Mouse (Mus musculus) intestine, embryonic 15.5 days (tissue): ENCODE measurements around the gene Ripor2. TPM values are rescaled to one million over a fixed set of nuclear protein-coding genes. Genes with fewer than 3 reads are reported as not detected.

Experiments
- ATAC-seq: fragments of 200-750 bp; cut with Nextera tagmentation; 2 replicates; pipeline ENCODE4 v1.8.0; 2017; ENCODE audit warnings: moderate TSS enrichment, moderate library complexity
- H3K27ac ChIP-seq: fragments of 300-500 bp; sonication (generic); 2 replicates; pipeline ENCODE4 v1.5.1; 2015; ENCODE audit warnings: mild to moderate bottlenecking, inconsistent platforms
- H3K27me3 ChIP-seq: fragments of 300-500 bp; sonication (generic); replicated peaks from 2 replicates; pipeline ENCODE4 v1.6.1; 2015; ENCODE audit warnings: inconsistent platforms
- H3K36me3 ChIP-seq: fragments of 300-500 bp; sonication (generic); 2 replicates; pipeline ENCODE4 v1.6.1; 2015; ENCODE audit warnings: inconsistent platforms
- H3K4me1 ChIP-seq: fragments of 300-500 bp; sonication (generic); replicated peaks from 2 replicates; pipeline ENCODE4 v1.6.1; 2015; ENCODE audit warnings: inconsistent platforms
- H3K4me2 ChIP-seq: fragments of 300-500 bp; sonication (generic); replicated peaks from 2 replicates; pipeline ENCODE4 v1.6.1; 2015; ENCODE audit warnings: mild to moderate bottlenecking, inconsistent platforms
- H3K4me3 ChIP-seq: fragments of 300-500 bp; sonication (generic); replicated peaks from 2 replicates; pipeline ENCODE4 v1.5.1; 2015; ENCODE audit warnings: inconsistent platforms
- H3K9ac ChIP-seq: fragments of 300-500 bp; sonication (generic); 2 replicates; pipeline ENCODE4 v1.6.1; 2015; ENCODE audit warnings: inconsistent platforms
- H3K9me3 ChIP-seq: fragments of 300-500 bp; sonication (generic); 2 replicates; pipeline ENCODE4 v1.6.1; 2016; ENCODE audit warnings: inconsistent platforms
- WGBS: fragments of 180-500 bp; shearing (Covaris S2); methylation state at CpG from one replicate; pipeline ENCODE4 v1.1.7; 2015; 5-methylcytosine and 5-hydroxymethylcytosine counted together
- polyA plus RNA-seq: library from polyadenylated mRNA; unstranded; fragments of >200 nt; fragmentation: Nextera tagmentation; extraction: Ambion mirVana; gene quantifications from 2 replicates; pipeline ENCODE4 v1.2.1, GENCODE M21; 2015

The Ripor2 gene
- polyA plus RNA-seq, 1 experiment from 2014 or later: 1.9 TPM

GRCm38 (mm10) chr13:24610883-24611282 is 28.9 kb downstream of the Ripor2 start:
- Histone ChIP-seq H3K27ac (no peak overlapping the region), H3K4me2 (no peak overlapping the region), H3K9ac (no peak overlapping the region), H3K4me3 (no peak overlapping the region), H3K9me3 (no peaks in the 10 kb centered on the region), H3K27me3 (no peaks in the 10 kb centered on the region), H3K36me3 (no peaks in the 10 kb centered on the region), H3K4me1 (no peaks in the 10 kb centered on the region)
- no peak for ATAC-seq
- WGBS: 69% methylated on average over 5 of the region's 5 CpGs

GRCm38 (mm10) chr13:24613031-24613430 is 31.0 kb downstream of the Ripor2 start:
- Histone ChIP-seq H3K36me3 (no peaks in the 10 kb centered on the region), H3K4me1 (no peaks in the 10 kb centered on the region), H3K9me3 (no peaks in the 10 kb centered on the region), H3K4me3 (no peak overlapping the region), H3K4me2 (no peak overlapping the region), H3K9ac (no peak overlapping the region), H3K27me3 (no peaks in the 10 kb centered on the region), H3K27ac (no peak overlapping the region)
- WGBS: 84% methylated on average over 6 of the region's 6 CpGs
- ATAC-seq: no peak

- no peak for ATAC-seq
- Histone ChIP-seq H3K4me2 (no peak overlapping the region), H3K4me1 (no peaks in the 10 kb centered on the region), H3K27me3 (no peaks in the 10 kb centered on the region), H3K9ac (no peak overlapping the region), H3K4me3 (no peak overlapping the region), H3K27ac (no peak overlapping the region), H3K9me3 (no peaks in the 10 kb centered on the region), H3K36me3 (no peaks in the 10 kb centered on the region)
- 69% methylated on average over 3 of the region's 3 CpGs for WGBS
Measured at GRCm38 (mm10) chr13:24613433-24613832, 31.4 kb downstream of the Ripor2 start.

DNA sequence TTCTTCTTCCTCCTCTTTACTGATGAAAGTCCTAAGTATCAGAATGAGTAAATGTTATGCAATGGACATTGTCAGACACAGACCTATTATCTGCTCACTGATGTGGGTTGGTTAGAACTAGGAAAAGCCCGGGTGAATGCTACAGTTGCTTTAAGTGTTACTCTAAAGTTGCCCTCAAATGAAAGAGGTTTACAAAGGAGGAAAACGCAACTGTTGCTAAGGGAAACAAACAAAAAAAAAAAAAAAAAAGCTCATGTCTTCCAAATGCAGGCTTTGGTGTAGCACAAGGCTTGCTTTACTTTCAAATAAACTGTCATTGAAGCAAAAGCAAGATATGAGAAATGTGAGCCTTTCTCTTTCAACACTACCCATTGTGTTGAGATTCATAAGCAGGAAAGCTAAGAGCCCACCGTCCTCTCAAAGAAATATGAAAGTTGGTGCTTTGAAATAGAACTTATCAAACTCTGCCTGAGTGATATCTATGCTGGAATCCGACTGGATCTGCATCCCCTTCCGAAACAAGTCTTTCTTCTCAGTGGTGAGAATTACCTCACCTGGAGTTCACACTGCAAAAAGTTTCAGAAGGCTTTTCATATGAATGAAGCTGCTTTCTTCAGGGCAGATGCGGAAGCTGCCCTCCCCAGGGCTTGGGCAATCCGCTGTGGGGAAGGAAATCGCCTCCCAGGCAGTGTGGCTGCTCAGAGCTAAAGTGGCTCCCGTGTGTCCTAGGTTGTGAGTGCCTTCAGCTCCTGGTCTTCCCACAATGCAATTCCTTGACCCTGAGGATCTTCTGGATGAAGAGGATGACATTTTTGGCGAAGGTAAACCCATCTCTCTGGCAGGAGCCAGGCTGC is 32.2 kb downstream of the Ripor2 start:
- WGBS: 68% methylated on average over 10 of the region's 10 CpGs
- Histone ChIP-seq H3K27me3 (no peaks in the 10 kb centered on the region), H3K4me1 (no peaks in the 10 kb centered on the region), H3K4me3 (no peak overlapping the region), H3K9ac (no peak overlapping the region), H3K4me2 (no peak overlapping the region), H3K36me3 (no peaks in the 10 kb centered on the region), H3K9me3 (no peaks in the 10 kb centered on the region), H3K27ac (no peak overlapping the region)
- no peak for ATAC-seq

DNA sequence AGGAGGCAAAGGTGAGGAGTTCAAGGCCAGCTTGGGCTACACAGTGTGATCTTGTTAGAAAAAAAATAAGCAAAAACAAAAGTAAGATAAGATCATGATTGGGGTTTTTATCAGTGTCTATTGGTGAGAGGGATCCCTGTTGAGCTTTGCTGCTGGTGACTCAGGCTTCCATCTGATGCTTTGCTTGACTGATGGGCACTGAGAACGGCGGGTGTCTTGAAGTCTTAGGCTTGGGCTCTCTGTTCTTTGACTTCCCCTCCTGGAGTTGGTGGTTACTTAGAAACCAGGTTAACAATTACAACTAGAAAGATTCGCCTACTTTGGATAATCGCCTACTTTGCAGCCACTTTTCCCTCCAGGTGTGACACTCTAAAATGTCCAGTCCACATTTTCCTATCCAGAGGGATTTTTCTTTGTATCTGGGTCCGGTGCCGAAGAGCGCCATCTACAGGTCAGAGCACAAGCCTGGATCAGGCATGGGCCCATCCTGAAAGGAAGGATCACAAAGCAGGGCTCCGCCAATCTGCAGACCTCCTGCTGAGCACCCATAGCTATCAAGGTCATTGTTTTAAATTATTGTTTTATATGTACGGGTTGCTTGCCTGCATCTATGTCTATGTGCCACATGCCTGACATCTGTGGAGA is 34.1 kb downstream of the Ripor2 start:
- H3K27ac ChIP-seq: no peak overlapping the region
- H3K4me1 ChIP-seq: no peaks in the 10 kb centered on the region
- H3K27me3 ChIP-seq: no peaks in the 10 kb centered on the region
- no peak overlapping the region for H3K4me3 ChIP-seq
- no peak for ATAC-seq
- no peak overlapping the region for H3K9ac ChIP-seq
- H3K4me2 ChIP-seq: no peak overlapping the region
- H3K36me3 ChIP-seq: no peaks in the 10 kb centered on the region
- WGBS: 68% methylated on average over 9 of the region's 9 CpGs
- no peaks in the 10 kb centered on the region for H3K9me3 ChIP-seq

GRCm38 (mm10) chr13:24616645-24617044 is 34.7 kb downstream of the Ripor2 start:
- Histone ChIP-seq H3K4me1 (no peaks in the 10 kb centered on the region), H3K4me3 (no peak overlapping the region), H3K4me2 (no peak overlapping the region), H3K9me3 (no peaks in the 10 kb centered on the region), H3K27ac (no peak overlapping the region), H3K27me3 (no peaks in the 10 kb centered on the region), H3K9ac (no peak overlapping the region), H3K36me3 (no peaks in the 10 kb centered on the region)
- WGBS: 93% methylated on average over 8 of the region's 8 CpGs
- no peak for ATAC-seq

- no peak for ATAC-seq
- H3K9ac ChIP-seq: no peak overlapping the region
- no peaks in the 10 kb centered on the region for H3K27me3 ChIP-seq
- H3K27ac ChIP-seq: no peak overlapping the region
- no peaks in the 10 kb centered on the region for H3K4me1 ChIP-seq
- H3K36me3 ChIP-seq: no peaks in the 10 kb centered on the region
- 51% methylated on average over 6 of the region's 6 CpGs for WGBS
- no peaks in the 10 kb centered on the region for H3K9me3 ChIP-seq
- no peak overlapping the region for H3K4me3 ChIP-seq
- H3K4me2 ChIP-seq: no peak overlapping the region
Measured at GRCm38 (mm10) chr13:24617076-24617798, 35.2 kb downstream of the Ripor2 start.

DNA sequence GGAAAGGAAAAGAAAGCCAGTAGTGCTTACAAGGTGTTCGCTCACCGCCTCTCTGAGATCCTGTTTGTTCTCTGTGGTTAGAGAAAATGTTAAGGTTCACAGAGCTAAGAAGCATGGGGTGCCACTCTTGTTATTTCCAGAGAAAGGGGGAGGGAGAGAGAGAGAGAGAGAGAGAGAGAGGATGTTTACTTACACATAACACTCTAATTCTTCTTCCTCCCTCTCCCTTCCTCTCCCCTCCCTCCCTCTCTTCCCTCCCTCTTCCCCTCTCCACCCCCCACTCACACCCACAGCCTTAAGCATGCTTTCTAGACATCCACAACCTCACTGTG is 35.8 kb downstream of the Ripor2 start:
- H3K9me3 ChIP-seq: no peaks in the 10 kb centered on the region
- H3K27ac ChIP-seq: no peak overlapping the region
- 0 out of 2 replicates have a peak, but pooled peaks have one; percentile 50 for ATAC-seq
- no peaks in the 10 kb centered on the region for H3K4me1 ChIP-seq
- H3K4me2 ChIP-seq: no peak overlapping the region
- H3K36me3 ChIP-seq: no peaks in the 10 kb centered on the region
- H3K4me3 ChIP-seq: no peak overlapping the region
- WGBS: 55% methylated on average over 2 of the region's 2 CpGs
- H3K9ac ChIP-seq: no peak overlapping the region
- no peaks in the 10 kb centered on the region for H3K27me3 ChIP-seq

- no peaks in the 10 kb centered on the region for H3K4me1 ChIP-seq
- no peaks in the 10 kb centered on the region for H3K36me3 ChIP-seq
- H3K9me3 ChIP-seq: no peaks in the 10 kb centered on the region
- ATAC-seq: no peak
- no peak overlapping the region for H3K4me2 ChIP-seq
- H3K27me3 ChIP-seq: no peaks in the 10 kb centered on the region
- no peak overlapping the region for H3K9ac ChIP-seq
- WGBS: 88% methylated on average over 1 of the region's 1 CpGs
- H3K4me3 ChIP-seq: no peak overlapping the region
- no peak overlapping the region; the same call in 1 of the 2 replicates for H3K27ac ChIP-seq
Measured at GRCm38 (mm10) chr13:24619711-24620110, 37.7 kb downstream of the Ripor2 start.

DNA sequence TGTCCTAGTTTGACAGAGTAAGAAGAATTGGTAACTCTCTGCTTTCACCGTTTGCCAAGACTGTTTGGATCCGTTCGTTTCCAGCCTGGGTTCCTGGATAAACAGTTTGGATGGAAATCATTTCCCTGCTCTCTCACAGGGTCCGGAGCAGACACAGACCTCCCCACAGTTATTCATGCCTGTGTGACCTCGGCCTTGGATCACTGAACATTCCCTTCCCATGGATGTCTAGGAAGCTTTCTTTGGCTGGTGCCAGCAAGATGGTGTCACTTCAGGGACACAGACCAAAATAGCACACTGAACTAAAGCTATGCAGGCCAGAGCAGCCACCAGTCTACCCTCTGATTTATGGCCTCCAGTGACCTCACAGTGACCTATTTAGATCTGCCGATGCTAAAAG is 38.5 kb downstream of the Ripor2 start:
- WGBS: 14% methylated on average over 6 of the region's 6 CpGs
- H3K9ac ChIP-seq: no peak overlapping the region
- H3K27ac ChIP-seq: peak overlapping the region; percentile 52
- H3K4me2 ChIP-seq: no peak overlapping the region
- peak; percentile 76 for ATAC-seq
- H3K4me3 ChIP-seq: no peak overlapping the region
- H3K27me3 ChIP-seq: no peaks in the 10 kb centered on the region
- no peaks in the 10 kb centered on the region for H3K36me3 ChIP-seq
- H3K9me3 ChIP-seq: no peaks in the 10 kb centered on the region
- no peaks in the 10 kb centered on the region for H3K4me1 ChIP-seq

GRCm38 (mm10) chr13:24623631-24624030 is 41.6 kb downstream of the Ripor2 start:
- Histone ChIP-seq H3K4me1 (no peaks in the 10 kb centered on the region), H3K9ac (no peak overlapping the region), H3K36me3 (no peaks in the 10 kb centered on the region), H3K4me3 (no peak overlapping the region), H3K27ac (no peak overlapping the region), H3K9me3 (no peaks in the 10 kb centered on the region), H3K4me2 (no peak overlapping the region), H3K27me3 (no peaks in the 10 kb centered on the region)
- 76% methylated on average over 4 of the region's 4 CpGs for whole genome bisulfite sequencing
- no peak for ATAC-seq

- Histone ChIP-seq H3K27me3 (no peaks in the 10 kb centered on the region), H3K27ac (no peak overlapping the region), H3K4me3 (no peak overlapping the region), H3K4me2 (no peak overlapping the region), H3K9me3 (no peaks in the 10 kb centered on the region), H3K4me1 (no peaks in the 10 kb centered on the region), H3K36me3 (no peaks in the 10 kb centered on the region), H3K9ac (no peak overlapping the region)
- 71% methylated on average over 5 of the region's 5 CpGs for WGBS
- no peak for ATAC-seq
Measured at GRCm38 (mm10) chr13:24625071-24625470, 43.1 kb downstream of the Ripor2 start.
